Mouse (Mus musculus) thymus, adult 2 months (tissue): ENCODE measurements around the gene Lcn3. TPM values are rescaled to one million over a fixed set of nuclear protein-coding genes. Genes with fewer than 3 reads are reported as not detected.
"Not testable (repeated sequence)": the region's sequence is repeated elsewhere in the genome, so short reads cannot be mapped to it uniquely, and the experiment has no call there.

Experiments used
- DNase-seq: peaks from one replicate; pipeline ENCODE4 v3.0.0; 2021
- H3K27ac ChIP-seq: fragments of 200-500 bp; 2 replicates; pipeline ENCODE4 v1.5.1; 2012; ENCODE audit warnings: low read length, control low read depth; ENCODE audit not compliant: control insufficient read depth, insufficient read depth
- H3K27me3 ChIP-seq: fragments of 200-500 bp; 2 replicates; pipeline ENCODE4 v1.6.1; 2012; ENCODE audit warnings: mild to moderate bottlenecking, low read length, moderate library complexity, mixed read lengths; ENCODE audit not compliant: control insufficient read depth, insufficient read depth
- H3K36me3 ChIP-seq: fragments of 200-500 bp; 2 replicates; pipeline ENCODE4 v1.6.1; 2012; ENCODE audit warnings: mild to moderate bottlenecking, low read length, moderate library complexity; ENCODE audit not compliant: control insufficient read depth, insufficient read depth
- H3K4me1 ChIP-seq: fragments of 200-500 bp; replicated peaks from 2 replicates; pipeline ENCODE4 v1.6.1; 2012; ENCODE audit warnings: low read length; ENCODE audit not compliant: control insufficient read depth, insufficient read depth
- H3K4me3 ChIP-seq: fragments of 200-500 bp; 2 replicates; pipeline ENCODE4 v1.5.1; 2012; ENCODE audit warnings: mild to moderate bottlenecking, low read length, control low read depth, moderate library complexity; ENCODE audit not compliant: control insufficient read depth, insufficient read depth
- CTCF ChIP-seq: fragments of 200-500 bp; IDR thresholded peaks from 2 replicates; pipeline ENCODE4 v1.5.1; 2012; ENCODE audit warnings: mild to moderate bottlenecking, control low read depth, low read length, moderate library complexity, borderline replicate concordance; ENCODE audit not compliant: control insufficient read depth, poor library complexity, insufficient read depth; ENCODE audit errors: extremely low read depth
- POLR2A ChIP-seq: fragments of 200-500 bp; IDR thresholded peaks from 2 replicates; pipeline ENCODE4 v1.6.1; 2012; ENCODE audit warnings: mild to moderate bottlenecking, low read length, control low read depth, moderate library complexity; ENCODE audit not compliant: control insufficient read depth, poor library complexity, insufficient read depth; ENCODE audit errors: extremely low read depth
- WGBS: fragments of 180-500 bp; shearing (Covaris S2); methylation state at CpG from one replicate; pipeline ENCODE4 v1.1.7; 2018; 5-methylcytosine and 5-hydroxymethylcytosine counted together
- polyA plus RNA-seq: library from polyadenylated mRNA; depleted of rRNA; stranded (reverse); fragments of >200 nt; gene quantifications from 2 replicates; pipeline ENCODE4 v1.2.3, GENCODE M21; 2012; rRNA removed

Gene Lcn3
- polyA plus RNA-seq: 0.16 TPM in 1 of 2 replicates, not detected in the other

DNA sequence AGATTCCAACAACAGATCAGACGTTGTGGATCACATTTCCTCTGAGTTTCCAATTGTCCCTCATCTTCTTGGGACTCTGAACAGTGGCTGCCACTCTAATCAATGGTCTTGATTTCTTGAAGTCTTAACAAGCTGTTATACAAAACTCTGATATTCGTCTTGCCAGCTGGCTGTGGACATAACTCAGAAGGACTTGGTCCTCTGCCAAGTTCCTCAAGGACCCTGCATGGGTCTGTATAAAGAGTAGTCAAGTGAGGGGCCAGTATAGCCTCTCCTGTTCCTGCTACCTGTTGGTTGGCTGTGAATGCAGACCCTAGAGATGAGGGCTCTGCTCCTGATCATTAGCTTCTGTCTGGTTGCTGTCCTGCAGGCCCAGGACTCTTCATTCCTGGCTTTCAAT lies at the start of gene Lcn3:
Gene Lcn3, plus strand, starts transcription at position 301 of the 400 bp plus-strand sequence.
- no peak for DNase-seq
- Histone ChIP-seq H3K27me3 (no peaks in the 10 kb centered on the region), H3K36me3 (no peaks in the 10 kb centered on the region), H3K4me1 (no peaks in the 10 kb centered on the region), H3K4me3 (no peak within 1 kb of the TSS), H3K27ac (no peak within 1 kb of the TSS)
- TF ChIP-seq POLR2A (no peak), CTCF (no peak)
- WGBS: 71% methylated on average over 2 of the region's 2 CpGs

DNA sequence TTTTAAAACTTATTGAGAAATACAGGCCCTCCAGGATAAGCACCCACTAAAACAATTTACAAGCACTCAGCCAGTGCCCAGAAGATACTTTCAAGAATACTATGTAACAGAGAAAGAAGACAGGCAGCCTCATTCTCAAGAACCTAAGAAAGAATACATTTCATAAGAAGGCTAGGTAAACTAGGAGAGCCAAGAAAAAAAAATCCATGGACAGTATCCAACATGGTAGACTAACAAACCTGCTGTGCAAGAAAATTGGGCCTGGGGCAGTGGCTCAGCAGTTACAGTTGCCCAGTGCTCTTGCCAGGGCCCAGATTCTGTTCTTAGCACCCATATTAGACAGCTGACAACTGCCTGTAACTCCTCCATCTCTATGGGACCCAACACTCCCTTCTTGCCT lies 48.1 kb upstream of the Lcn3 start:
- no peak for TF ChIP-seq POLR2A
- TF ChIP-seq CTCF: no peak
- no peak for DNase-seq
- H3K4me3 ChIP-seq: no peak overlapping the region

DNA sequence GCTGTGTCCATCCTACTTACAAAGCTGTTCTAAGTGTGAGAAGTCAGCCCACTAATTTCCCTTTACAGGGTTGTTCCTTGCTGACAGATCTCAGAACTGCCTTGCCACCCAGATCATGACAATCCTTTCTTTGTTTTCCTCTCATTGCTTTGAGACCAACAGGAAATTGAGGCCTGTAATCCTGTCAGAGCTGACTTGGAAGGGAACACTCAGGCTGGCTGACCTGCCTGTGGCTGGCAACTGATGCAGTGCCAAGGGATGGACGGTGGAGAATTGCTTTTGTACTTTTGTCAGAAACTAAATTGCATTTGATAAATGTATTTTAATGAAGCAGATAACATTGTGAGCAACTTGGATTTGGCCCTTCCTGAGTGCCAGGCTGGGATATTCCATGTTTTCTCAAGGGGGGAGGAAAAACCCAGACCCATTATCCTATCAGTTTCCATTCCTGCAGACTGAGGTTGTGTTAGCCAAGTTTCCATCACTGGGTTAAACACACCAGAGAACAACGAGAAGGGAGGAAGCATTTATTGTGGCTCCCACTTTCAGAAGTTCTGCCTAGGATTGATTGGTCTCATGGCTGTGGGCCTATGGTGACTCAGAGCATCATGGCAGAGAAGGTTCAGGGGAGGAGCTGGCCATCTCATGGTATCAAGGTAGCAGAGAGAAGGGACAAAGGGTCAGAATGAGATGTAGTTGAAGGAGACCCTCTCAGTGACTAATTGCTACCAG lies 32.0 kb upstream of the Lcn3 start:
- no peaks in the 10 kb centered on the region for H3K4me1 ChIP-seq
- DNase-seq: no peak
- TF ChIP-seq CTCF (no peak), POLR2A (no peak)
- H3K27me3 ChIP-seq: no peaks in the 10 kb centered on the region
- H3K4me3 ChIP-seq: no peak overlapping the region
- H3K27ac ChIP-seq: no peak overlapping the region
- H3K36me3 ChIP-seq: no peaks in the 10 kb centered on the region
- 58% methylated on average over 2 of the region's 2 CpGs for WGBS

More for the DNA sequence above, 48.1 kb upstream of the Lcn3 start:
- no peak overlapping the region for H3K27ac ChIP-seq
- no peaks in the 10 kb centered on the region for H3K36me3 ChIP-seq
- no peaks in the 10 kb centered on the region for H3K4me1 ChIP-seq
- H3K27me3 ChIP-seq: no peaks in the 10 kb centered on the region

DNA sequence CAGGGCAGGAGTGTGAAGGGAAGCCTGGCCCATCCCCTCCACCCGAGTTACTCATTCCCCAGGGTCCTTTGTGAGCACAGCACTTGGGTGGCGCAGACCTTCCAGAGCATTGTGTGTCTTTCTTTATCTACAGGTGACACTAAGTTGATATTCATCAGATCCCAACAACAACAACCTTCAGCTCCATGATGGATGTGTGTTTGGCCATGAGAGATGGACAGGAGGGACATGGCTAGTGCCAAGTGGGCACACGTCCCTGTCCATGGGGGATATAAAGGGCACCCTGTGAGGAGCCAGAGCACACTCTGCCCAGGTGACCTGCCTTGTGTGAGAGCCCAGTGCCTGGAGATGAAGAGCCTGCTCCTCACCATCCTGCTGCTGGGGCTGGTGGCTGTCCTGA lies 28.7 kb upstream of the Lcn3 start, which contains the start of gene Obp2b:
Gene Obp2b, plus strand, starts transcription at position 301 of the 400 bp plus-strand sequence.
- H3K36me3 ChIP-seq, H3K27me3 ChIP-seq, H3K27ac ChIP-seq, H3K4me3 ChIP-seq, H3K4me1 ChIP-seq, DNase-seq: not testable (repeated sequence)
- WGBS: 94% methylated on average over 3 of the region's 3 CpGs

GRCm38 (mm10) chr2:25741671-25742070 lies 23.7 kb upstream of the Lcn3 start:
- 32% methylated on average over 1 of the region's 1 CpGs for WGBS
- no peak for TF ChIP-seq POLR2A
- TF ChIP-seq CTCF: no peak

GRCm38 (mm10) chr2:25754201-25754600 lies 11.2 kb upstream of the Lcn3 start:
- H3K36me3 ChIP-seq: no peaks in the 10 kb centered on the region
- no peak for DNase-seq
- H3K4me3 ChIP-seq: no peak overlapping the region
- TF ChIP-seq POLR2A (no peak), CTCF (no peak)
- H3K27ac ChIP-seq: no peak overlapping the region
- no peaks in the 10 kb centered on the region for H3K27me3 ChIP-seq
- no peaks in the 10 kb centered on the region for H3K4me1 ChIP-seq
- WGBS: 94% methylated on average over 1 of the region's 1 CpGs

More at GRCm38 (mm10) chr2:25741671-25742070, 23.7 kb upstream of the Lcn3 start:
- no peak for DNase-seq
- H3K36me3 ChIP-seq: no peaks in the 10 kb centered on the region
- no peaks in the 10 kb centered on the region for H3K27me3 ChIP-seq
- H3K4me1 ChIP-seq: no peaks in the 10 kb centered on the region
- no peak overlapping the region for H3K27ac ChIP-seq
- H3K4me3 ChIP-seq: no peak overlapping the region

DNA sequence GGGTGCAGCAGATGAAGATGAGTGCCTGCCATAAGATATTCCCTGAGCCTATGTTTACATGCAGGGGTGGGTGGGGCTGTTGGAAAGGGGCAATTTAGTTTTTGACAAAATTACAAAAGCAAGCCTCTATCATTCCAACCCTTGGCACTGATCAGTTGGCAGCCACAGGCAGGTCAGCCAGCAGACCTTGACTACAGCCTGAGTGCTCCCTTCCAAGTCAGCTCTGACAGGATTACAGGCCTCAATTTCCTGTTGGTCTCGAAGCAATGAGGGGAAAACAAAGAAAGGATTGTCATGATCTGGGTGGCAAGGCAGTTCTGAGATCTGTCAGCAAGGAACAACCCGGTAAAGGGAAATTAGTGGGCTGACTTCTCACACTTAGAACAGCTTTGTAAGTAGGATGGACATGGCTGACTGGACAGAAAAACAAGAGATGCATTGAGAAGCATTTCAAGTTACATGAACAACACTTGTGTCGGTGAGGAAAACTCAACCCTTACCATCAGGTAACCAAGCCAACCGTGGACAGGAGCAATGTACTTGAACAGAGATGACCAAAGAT lies 7.2 kb upstream of the Lcn3 start:
- H3K27me3 ChIP-seq: no peaks in the 10 kb centered on the region
- H3K4me1 ChIP-seq: no peaks in the 10 kb centered on the region
- DNase-seq: no peak
- no peaks in the 10 kb centered on the region for H3K36me3 ChIP-seq
- no peak for TF ChIP-seq CTCF
- no peak for TF ChIP-seq POLR2A
- no peak overlapping the region for H3K27ac ChIP-seq
- 59% methylated on average over 4 of the region's 4 CpGs for WGBS
- no peak overlapping the region for H3K4me3 ChIP-seq
